Mouse (Mus musculus) c-Kit-positive CD71-negative TER-119-negative erythroid progenitor cells, embryonic 14.5 days (primary cell): ENCODE measurements at regions not wholly inside any gene's neighbourhood (a gene's known extent, or its start where the extent isn't known, plus 50 kb on each side); places are given as distances from the start of the nearest gene placed in this dataset.

Experiments used
- DNase-seq: peaks from one replicate; pipeline ENCODE4 v3.0.0-alpha.2; 2013; ENCODE audit warnings: low read depth

DNA sequence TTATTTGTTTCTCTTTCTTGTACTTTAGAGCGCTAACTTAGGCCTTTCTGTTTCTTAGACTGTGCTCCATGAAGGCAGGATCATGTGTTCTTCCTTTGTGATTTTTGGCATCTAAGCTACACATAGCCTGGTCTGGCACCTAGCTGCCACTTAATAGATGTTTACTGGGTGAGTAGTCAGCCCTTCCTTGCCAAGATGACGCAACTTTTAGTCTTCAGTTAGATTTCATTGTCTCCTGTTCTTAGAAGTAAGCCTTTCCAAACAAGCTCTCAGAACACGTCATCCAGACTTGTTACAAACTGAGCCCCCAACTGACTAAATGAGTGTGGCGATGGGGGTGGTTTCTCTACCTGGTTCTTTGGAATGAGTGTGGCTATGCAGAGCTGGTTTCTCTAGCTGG lies 85.4 kb upstream of the Rapgef5 start:
- no peak for DNase-seq

DNA sequence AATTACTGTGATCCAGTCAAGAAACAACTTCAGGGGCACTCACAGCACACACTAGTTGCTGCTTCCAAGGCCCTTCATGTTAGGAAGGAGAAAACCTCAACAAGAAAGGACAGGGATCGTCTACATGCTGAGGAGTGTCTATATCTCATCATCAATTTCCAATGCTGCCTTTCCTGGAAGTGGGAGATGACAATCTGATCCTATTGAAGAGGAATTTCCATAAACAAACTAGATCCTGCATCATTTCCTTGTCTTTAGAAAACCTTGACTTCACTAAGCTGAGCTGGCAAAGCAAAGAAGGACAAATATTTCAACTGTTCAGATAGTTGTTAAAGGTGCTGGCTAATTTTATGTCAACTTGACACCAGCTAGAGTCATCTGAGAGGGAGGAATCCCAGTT lies 83.5 kb upstream of the Rapgef5 start:
- DNase-seq: no peak

DNA sequence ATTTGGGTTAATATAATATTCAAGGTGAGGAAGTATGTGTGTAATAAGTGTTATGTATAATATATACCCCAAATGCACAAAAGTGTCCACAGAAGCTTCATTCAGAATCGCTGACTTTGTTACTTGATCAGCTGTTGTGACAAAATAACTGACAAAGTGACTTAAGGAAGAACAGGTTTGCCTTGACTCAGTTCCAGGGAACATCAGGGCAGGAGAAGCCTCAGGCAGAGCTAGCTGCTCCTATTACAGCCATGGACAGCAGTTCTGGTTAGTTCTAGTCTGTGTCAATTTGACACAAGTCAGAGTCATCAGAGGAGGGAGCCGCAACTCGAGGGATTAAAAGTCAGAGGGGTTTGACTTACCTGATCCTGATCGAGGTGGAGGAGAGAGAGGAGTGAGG lies 79.3 kb upstream of the Rapgef5 start:
- no peak for DNase-seq

DNA sequence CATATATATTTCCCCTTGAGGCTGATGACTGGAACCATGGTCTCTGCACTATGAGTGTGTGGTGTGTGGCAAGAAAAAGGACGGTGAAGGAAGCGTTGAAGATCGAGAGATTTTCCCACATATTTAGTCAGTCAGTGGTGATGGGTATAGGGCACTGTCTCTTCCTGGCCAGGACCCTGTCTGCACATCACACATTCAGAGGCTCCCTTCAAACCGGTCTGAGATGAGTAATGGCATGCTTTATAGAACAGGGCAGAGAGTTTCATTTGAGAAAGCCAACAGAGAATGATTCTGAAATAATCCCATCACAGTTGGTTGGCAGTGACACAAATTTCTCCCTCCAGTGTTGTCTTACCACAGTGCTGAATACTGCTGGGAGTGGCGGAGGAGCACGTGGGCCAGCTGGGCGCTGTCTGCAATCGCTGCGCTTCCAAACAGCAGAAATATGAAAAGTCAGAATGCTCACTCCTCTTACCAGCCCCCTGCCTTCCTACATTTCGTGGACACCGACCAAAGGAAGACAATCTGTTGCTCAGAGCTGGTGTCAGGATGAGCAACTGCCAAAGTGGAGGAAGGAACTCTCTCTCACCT lies 77.2 kb upstream of the Rapgef5 start:
- no peak for DNase-seq

DNA sequence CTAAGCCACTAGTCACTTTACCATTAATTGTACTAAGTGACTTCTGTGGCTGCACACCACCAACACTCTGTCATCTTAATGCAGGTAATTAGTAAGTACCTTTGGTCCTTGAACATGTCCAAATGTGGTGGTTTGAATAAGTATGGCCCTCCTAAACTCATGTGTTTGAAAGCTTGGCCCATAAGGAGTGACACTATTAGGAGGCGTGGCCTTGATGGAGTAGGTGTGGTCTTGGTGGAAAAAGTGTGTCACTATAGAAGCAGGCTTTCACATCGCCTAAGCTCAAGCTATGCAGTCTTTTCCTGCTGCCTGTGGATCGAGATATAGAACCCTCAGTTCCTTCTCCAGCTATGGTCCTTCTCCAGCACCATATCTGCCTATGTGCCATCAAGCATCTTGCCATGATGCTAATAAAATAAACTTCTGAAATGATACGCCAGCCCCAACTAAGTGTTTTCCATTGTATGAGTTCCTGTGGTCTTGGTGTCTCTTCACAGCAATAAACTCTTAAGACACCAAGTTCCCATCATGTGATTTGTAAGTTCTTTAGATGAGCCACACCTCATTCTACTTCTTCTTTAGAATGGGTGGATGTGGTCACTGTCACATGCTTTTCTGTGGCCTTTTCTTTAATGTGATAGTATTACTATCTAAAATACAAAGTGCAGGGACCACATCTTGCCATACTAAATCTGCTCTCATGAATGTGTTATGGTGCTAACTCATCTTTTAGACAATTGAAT lies 71.9 kb upstream of the Rapgef5 start:
- DNase-seq: no peak

DNA sequence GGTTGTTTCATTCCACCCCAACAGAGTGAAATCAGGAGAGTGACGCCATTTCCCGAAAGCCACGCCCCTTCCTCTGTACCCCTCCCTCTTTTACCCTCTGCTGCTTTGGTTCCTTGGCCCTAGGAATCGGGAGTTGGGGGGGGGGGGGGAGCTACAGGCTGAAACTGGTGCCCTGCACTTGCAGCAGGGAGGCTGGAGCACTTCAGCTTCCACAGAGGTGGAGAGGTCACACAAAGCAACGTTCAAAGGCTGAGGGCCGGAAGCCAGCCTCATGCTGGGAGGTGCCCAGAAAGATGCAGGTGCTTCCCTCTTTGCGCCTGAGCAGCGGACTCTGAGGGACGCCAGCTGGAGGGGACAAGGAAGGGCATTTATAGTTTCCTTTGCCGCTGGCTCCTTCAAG lies 69.1 kb upstream of the Rapgef5 start:
- peak; percentile 23 for DNase-seq

DNA sequence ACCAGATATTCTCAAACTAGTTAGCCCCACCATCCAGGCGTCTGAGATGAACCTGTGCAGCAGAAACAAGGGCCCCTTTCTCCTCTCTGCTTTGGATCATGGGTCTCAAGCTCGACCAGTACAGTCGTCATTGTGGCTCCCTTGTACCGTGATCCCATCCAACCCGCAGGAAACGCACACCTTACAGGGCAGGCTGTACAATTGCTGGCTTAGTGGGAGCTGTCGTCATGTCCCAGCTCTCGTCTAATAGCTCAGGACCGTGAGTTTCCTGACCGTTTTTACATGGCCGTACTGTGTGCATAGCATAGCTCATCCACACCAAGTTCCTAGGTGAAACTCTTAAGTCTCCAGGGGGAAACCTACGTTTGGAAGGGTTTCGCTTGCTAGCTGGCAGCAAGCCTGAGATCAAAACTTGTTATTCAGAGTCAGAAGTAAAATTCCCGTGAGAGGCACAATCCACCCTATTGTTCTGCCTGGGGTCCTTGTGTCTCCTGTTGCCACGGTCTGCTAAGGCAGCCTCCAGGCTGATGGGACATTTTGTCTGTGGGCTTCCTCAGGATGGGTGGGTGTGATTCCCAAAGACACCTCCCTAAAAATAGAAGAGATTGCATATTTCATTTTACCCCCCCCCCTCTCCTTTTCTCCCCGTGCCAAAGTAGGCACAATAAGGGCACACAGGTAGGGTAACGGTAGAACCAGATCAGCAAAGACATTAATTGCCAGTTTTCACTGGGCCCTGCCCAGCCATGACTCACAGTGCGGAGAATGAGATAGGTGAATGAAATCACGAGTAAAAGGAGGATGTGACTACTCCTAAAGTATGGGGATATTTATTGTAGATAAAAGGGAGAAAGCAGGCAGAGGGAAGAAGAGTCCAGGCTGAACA lies 68.2 kb upstream of the Rapgef5 start:
- DNase-seq: no peak

DNA sequence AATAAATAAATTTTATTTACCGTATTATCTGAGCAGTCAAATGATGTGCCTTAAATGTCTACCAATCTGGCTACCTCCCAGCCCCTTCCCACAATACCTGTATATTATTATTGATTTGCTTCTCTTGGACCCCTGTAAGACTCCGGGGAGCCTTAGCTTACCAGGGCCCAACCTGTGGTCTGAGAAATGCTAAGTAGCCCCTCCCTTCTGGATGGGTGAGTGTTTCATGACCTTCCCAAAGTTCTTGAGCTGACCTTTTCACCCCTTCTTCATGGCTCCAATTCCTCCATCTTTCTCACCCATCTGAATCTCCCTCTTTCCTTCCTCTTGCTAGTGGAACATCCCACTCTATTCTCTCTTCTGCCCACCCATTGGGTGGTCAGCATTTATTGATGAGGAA lies 67.2 kb upstream of the Rapgef5 start:
- DNase-seq: no peak

DNA sequence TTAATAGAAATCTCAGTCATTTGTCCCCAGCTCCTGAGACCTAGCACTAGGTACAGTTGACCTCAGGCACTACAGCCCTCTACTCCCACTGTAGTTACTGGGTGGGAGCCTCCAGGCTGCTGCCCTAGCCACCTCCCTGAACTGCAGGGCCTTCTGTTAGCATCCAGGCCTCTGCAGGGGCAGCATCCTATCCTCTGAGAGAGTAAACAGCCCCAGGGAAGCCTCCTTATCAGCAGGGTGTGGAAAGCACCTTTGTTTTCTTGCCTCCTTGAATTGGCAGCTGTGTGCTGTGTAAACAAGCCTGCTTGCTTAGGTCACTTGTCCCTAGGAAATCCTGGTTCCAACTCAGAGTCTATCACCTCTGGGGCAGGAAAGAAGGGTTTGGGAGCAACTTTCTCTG lies 66.2 kb upstream of the Rapgef5 start:
- no peak for DNase-seq

DNA sequence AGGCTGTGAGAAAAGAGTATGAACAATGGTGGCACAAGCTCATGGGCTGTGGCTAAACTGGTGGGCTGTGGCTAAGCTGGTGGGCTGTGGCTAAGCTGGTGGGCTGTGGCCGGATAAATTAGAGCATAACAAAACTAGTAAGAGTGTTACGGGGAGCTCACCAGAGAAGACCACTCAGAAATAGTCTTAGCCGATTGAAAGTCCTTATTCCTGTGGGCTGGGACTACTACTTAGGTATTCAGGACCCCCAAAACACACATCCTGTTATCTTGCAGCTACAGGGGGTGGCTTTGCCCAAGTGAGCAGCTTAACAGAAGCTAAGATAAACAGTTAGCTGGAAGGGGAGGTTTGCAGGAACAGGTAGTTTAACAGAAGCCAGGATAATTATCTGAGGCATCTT lies 65.4 kb upstream of the Rapgef5 start:
- DNase-seq: no peak

DNA sequence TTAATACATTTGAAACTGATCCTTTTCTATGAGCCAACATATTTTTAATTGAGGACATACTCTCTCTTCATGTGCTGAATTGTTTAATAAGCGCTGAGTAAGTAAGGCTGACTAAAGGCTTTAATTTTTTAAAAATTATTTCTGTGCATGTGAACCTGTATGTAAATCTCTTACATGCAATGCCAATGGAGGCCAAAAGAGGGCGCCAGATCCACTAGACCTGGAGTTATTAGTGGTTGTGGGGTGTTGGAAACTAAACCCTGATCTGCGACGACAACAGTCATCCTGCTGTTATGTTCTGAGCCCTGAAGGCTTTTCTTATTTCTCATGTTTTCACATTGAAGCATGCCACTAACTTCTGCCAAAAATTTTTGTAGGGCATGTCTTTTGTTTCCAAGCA lies 64.8 kb upstream of the Rapgef5 start:
- DNase-seq: peak; percentile 13

DNA sequence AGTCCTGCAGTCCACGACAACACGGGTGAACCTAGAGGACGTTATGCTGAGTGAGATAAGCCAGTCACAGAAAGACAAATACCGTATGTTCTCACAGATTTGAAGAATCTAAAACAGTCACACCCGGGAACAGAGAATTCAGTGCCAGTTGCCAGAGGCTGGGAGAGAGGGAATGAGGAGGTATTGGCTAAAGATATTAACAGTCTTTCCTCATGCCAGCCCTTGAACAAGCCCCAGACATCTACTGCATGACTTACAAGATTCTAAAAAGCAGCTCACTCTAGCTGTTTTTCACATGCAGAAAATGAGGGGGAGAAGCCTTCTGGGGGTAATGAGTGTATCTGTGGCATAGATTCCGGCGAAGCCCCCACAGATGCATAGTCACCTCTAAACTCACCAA lies 60.5 kb upstream of the Rapgef5 start:
- DNase-seq: no peak

DNA sequence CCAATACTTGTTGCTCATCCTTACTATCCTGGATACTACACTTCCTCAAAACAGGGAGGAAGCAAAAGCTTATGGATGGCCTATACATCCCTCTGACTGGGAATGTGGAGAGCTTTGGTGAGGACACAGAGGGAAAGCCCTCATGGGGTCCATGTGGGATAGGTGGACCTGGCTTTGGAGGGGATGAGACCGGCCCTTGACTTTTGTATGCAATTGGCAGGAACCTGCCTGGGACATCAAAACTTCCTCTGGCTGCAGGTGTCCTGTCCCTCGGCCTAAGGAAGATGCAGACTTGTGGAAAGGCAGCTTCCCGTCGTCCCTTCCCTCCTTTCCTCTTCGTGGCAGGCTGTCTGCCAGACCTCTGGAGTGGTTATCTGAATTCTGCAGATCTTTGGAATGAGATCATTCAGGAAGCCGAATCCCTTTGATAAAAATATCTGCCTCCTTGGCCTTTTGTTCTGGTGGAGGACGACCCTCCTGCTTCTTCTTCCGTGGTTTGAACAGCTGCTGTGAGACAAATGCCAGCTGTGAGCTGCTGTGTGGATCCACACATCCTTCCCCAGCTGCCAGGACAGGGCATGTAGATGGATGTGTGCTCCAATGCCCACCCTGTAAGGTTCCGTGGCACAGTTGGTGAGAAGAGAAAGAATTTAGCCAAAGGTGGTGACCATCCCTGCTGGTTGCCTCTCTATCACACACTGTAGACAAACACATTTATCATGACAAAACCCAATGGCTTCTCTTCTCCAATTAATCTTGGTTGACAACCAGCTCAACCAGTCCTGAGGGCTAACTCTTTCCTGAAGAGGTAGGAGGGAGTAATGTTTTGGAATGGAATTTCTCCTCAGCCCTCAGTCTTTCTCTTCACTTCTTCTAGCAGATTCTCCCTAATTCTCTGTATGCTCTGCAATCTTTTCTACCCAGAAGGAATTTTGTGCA lies 57.9 kb upstream of the Rapgef5 start:
- DNase-seq: no peak

DNA sequence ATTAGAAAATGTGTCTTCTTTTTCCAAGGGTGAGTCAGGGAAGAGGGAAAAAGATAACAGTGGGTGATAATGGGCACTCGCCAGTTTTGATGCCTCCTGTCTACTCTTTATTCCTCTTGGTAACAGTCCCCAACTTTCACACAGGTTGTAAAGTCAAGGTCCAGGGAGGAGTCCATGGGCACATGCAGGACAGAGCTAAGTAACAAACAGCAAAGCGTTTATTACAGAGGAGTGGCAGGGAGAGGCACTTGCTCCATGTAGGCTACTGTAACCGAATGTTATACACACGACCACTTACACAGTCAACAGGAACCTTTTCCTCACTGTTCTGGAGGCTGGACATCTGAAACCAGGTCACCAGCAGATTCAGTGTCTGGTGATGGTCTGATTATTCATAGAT lies 56.7 kb upstream of the Rapgef5 start:
- DNase-seq: no peak

DNA sequence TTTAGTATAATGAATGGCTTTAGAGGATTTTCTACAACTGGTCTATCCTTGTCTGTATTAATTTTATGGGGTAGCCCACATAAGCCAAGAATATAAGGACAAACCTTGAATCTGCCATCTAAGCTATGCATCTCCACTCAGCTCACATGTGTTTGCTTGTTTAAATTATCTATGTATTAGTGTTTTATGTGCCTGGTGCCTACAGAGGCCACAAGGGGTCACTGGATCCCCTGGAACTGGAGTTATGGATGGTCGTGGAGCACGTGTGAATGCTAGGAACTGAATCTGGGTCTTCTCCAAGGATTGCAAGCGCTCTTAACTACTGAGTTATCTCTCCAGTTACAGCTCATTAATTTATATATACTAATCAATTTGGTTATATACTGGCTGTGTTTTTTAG lies 51.1 kb upstream of the Rapgef5 start:
- DNase-seq: no peak

DNA sequence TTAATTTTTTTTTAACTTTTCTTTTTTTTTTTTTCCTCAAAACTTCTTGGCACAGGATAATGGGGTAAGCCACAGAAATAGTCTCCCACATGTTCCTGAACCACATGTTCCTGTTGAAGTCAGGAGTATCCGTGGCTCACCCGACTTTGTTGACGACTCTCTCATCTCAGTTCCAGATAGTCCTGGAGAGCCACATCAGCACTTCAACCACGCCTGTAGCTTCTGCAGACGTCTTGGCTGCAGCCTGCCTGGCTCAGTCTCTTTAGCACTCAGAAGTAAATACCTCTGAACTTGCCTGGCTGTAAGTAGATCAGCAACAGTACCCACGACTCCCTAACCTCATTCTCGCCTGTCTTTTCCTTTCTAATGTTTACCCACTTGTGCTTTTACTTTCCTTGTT lies 50.3 kb upstream of the Rapgef5 start:
- DNase-seq: no peak
